Mouse (Mus musculus): ENCODE measurements at regions not wholly inside any gene's neighbourhood (a gene's known extent, or its start where the extent isn't known, plus 50 kb on each side); places are given as distances from the start of the nearest gene placed in this dataset.
A peak's percentile ranks its signal among the peaks of the same experiment; 100 is the strongest.
"Not testable (repeated sequence)": the region's sequence is repeated elsewhere in the genome, so short reads cannot be mapped to it uniquely, and the experiment has no call there.

- Histone ChIP-seq H3K4me3 (replicated peaks; ENCODE audit: extremely low read depth, low read depth, low read length) (no peak overlapping the region), H3K4me1 (ENCODE audit: control insufficient read depth, insufficient read depth, low read length) (no peaks in the 10 kb centered on the region)
- DNase-seq: no peak
- TF ChIP-seq CTCF (IDR thresholded peaks at IDR 0.05; ENCODE audit: insufficient read depth, low read length) (no peak), POLR2A (IDR thresholded peaks at IDR 0.05; ENCODE audit: borderline replicate concordance, extremely low read depth, low read depth, low read length) (no peak)
- 65% methylated on average over 11 of the region's 11 CpGs for WGBS
These were observed 222.7 kb upstream of the Arid2 start for GRCm38 (mm10) chr15:96064499-96065217.

GRCm38 (mm10) chr15:96075615-96076014 is 211.7 kb upstream of the Arid2 start:
- no peak overlapping the region for H3K4me3 ChIP-seq (replicated peaks; ENCODE audit: extremely low read depth, low read depth, low read length)
- H3K4me1 ChIP-seq (ENCODE audit: control insufficient read depth, insufficient read depth, low read length): no peaks in the 10 kb centered on the region
- DNase-seq: no peak
- WGBS: 79% methylated on average over 9 of the region's 9 CpGs
- TF ChIP-seq CTCF (IDR thresholded peaks at IDR 0.05; ENCODE audit: insufficient read depth, low read length) (no peak), POLR2A (IDR thresholded peaks at IDR 0.05; ENCODE audit: borderline replicate concordance, extremely low read depth, low read depth, low read length) (no peak)

GRCm38 (mm10) chr15:96077756-96078155 is 209.6 kb upstream of the Arid2 start:
- Histone ChIP-seq H3K4me1 (ENCODE audit: control insufficient read depth, insufficient read depth, low read length) (no peaks in the 10 kb centered on the region), H3K4me3 (replicated peaks; ENCODE audit: extremely low read depth, low read depth, low read length) (no peak overlapping the region)
- WGBS: 39% methylated on average over 5 of the region's 5 CpGs
- no peak for TF ChIP-seq POLR2A (IDR thresholded peaks at IDR 0.05; ENCODE audit: borderline replicate concordance, extremely low read depth, low read depth, low read length)
- TF ChIP-seq CTCF (IDR thresholded peaks at IDR 0.05; ENCODE audit: insufficient read depth, low read length): no peak
- DNase-seq: no peak

- no peak overlapping the region for H3K4me3 ChIP-seq (replicated peaks; ENCODE audit: extremely low read depth, low read depth, low read length)
- H3K4me1 ChIP-seq (ENCODE audit: control insufficient read depth, insufficient read depth, low read length): no peaks in the 10 kb centered on the region
- DNase-seq: peak; percentile 5
- no peak for TF ChIP-seq CTCF (IDR thresholded peaks at IDR 0.05; ENCODE audit: insufficient read depth, low read length)
- no peak for TF ChIP-seq POLR2A (IDR thresholded peaks at IDR 0.05; ENCODE audit: borderline replicate concordance, extremely low read depth, low read depth, low read length)
- WGBS: 47% methylated on average over 2 of the region's 2 CpGs
These were observed 208.7 kb upstream of the Arid2 start for GRCm38 (mm10) chr15:96078580-96078979.

- TF ChIP-seq POLR2A (IDR thresholded peaks at IDR 0.05; ENCODE audit: borderline replicate concordance, extremely low read depth, low read depth, low read length) (no peak), CTCF (IDR thresholded peaks at IDR 0.05; ENCODE audit: insufficient read depth, low read length) (no peak)
- DNase-seq: no peak
- no peaks in the 10 kb centered on the region for H3K4me1 ChIP-seq (ENCODE audit: control insufficient read depth, insufficient read depth, low read length)
- no peak overlapping the region for H3K4me3 ChIP-seq (replicated peaks; ENCODE audit: extremely low read depth, low read depth, low read length)
- WGBS: 74% methylated on average over 9 of the region's 9 CpGs
These were observed 197.6 kb upstream of the Arid2 start for GRCm38 (mm10) chr15:96089676-96090075.

- DNase-seq: no peak
- Histone ChIP-seq H3K4me3 (replicated peaks; ENCODE audit: extremely low read depth, low read depth, low read length) (no peak overlapping the region), H3K4me1 (ENCODE audit: control insufficient read depth, insufficient read depth, low read length) (no peaks in the 10 kb centered on the region)
- no peak for TF ChIP-seq POLR2A (IDR thresholded peaks at IDR 0.05; ENCODE audit: borderline replicate concordance, extremely low read depth, low read depth, low read length)
- no peak for TF ChIP-seq CTCF (IDR thresholded peaks at IDR 0.05; ENCODE audit: insufficient read depth, low read length)
- 80% methylated on average over 3 of the region's 3 CpGs for WGBS
These were observed 190.9 kb upstream of the Arid2 start for GRCm38 (mm10) chr15:96096438-96096837.

- 76% methylated on average over 5 of the region's 5 CpGs for WGBS
These were observed 188.5 kb upstream of the Arid2 start for GRCm38 (mm10) chr15:96098821-96099220.

GRCm38 (mm10) chr15:96099844-96100640 is 187.3 kb upstream of the Arid2 start:
- H3K4me3 ChIP-seq (replicated peaks; ENCODE audit: extremely low read depth, low read depth, low read length); DNase-seq; H3K4me1 ChIP-seq (ENCODE audit: control insufficient read depth, insufficient read depth, low read length): not testable (repeated sequence)
- WGBS: 47% methylated on average over 11 of the region's 13 CpGs

More at GRCm38 (mm10) chr15:96098821-96099220, 188.5 kb upstream of the Arid2 start:
- TF ChIP-seq CTCF (IDR thresholded peaks at IDR 0.05; ENCODE audit: insufficient read depth, low read length): no peak
- Histone ChIP-seq H3K4me1 (ENCODE audit: control insufficient read depth, insufficient read depth, low read length) (no peaks in the 10 kb centered on the region), H3K4me3 (replicated peaks; ENCODE audit: extremely low read depth, low read depth, low read length) (no peak overlapping the region)
- DNase-seq: no peak

- H3K4me1 ChIP-seq (ENCODE audit: control insufficient read depth, insufficient read depth, low read length): no peaks in the 10 kb centered on the region
- no peak for TF ChIP-seq POLR2A (IDR thresholded peaks at IDR 0.05; ENCODE audit: borderline replicate concordance, extremely low read depth, low read depth, low read length)
- DNase-seq: no peak
- 26% methylated on average over 6 of the region's 6 CpGs for WGBS
- no peak overlapping the region for H3K4me3 ChIP-seq (replicated peaks; ENCODE audit: extremely low read depth, low read depth, low read length)
These were observed 183.6 kb upstream of the Arid2 start for GRCm38 (mm10) chr15:96103737-96104136.

- no peak overlapping the region for H3K4me3 ChIP-seq (replicated peaks; ENCODE audit: extremely low read depth, low read depth, low read length)
These were observed 179.8 kb upstream of the Arid2 start for GRCm38 (mm10) chr15:96107503-96107902.

More at GRCm38 (mm10) chr15:96107503-96107902, 179.8 kb upstream of the Arid2 start:
- DNase-seq: no peak
- no peaks in the 10 kb centered on the region for H3K4me1 ChIP-seq (ENCODE audit: control insufficient read depth, insufficient read depth, low read length)
- no peak for TF ChIP-seq CTCF (IDR thresholded peaks at IDR 0.05; ENCODE audit: insufficient read depth, low read length)
- TF ChIP-seq POLR2A (IDR thresholded peaks at IDR 0.05; ENCODE audit: borderline replicate concordance, extremely low read depth, low read depth, low read length): no peak
- 62% methylated on average over 4 of the region's 4 CpGs for WGBS

All from lung, adult 2 months (tissue).